Mouse (Mus musculus): ENCODE results near the gene Comp. TPM values are rescaled to one million over a fixed set of nuclear protein-coding genes. Genes with fewer than 3 reads are reported as not detected.
A peak's percentile ranks its signal among the peaks of the same experiment; 100 is the strongest.

Comp gene
- polyA plus RNA-seq, 1 experiment from 2014 or later = 4.6 TPM

- no peak overlapping the region for H3K9ac ChIP-seq (ENCODE audit: low read length)
- H3K9me3 ChIP-seq (ENCODE audit: control insufficient read depth, low read length) = 0 out of 2 replicates have a peak, but pooled peaks cover 2% of the 10 kb centered on the region
- peak overlapping the region; percentile 58 to 59 for H3K27ac ChIP-seq (replicated peaks in 1 of 2; ENCODE audit: control insufficient read depth in 1 of 2, insufficient read depth in 1 of 2, low read depth in 2 of 2, low read length in 2 of 2)
- H3K4me1 ChIP-seq (ENCODE audit: control insufficient read depth in 2 of 2, insufficient read depth in 2 of 2, low read length in 2 of 2) = peaks cover 15 to 29% of the 10 kb centered on the region in 2 experiments; a peak in 3 of 4 replicates
- peak; percentile 9; the same call in 1 of the 2 replicates for ATAC-seq (ENCODE audit: insufficient number of reproducible peaks, insufficient read depth, low FRiP score, low read depth)
- H3K4me3 ChIP-seq (ENCODE audit: control insufficient read depth in 1 of 2, insufficient read depth in 1 of 2, low read depth in 1 of 2, low read length in 2 of 2) = no peak overlapping the region
- no peak overlapping the region for H3K4me2 ChIP-seq (ENCODE audit: low read length)
- WGBS = 47% methylated on average over 6 of the region's 6 CpGs
- peaks cover 50% of the 10 kb centered on the region for H3K27me3 ChIP-seq (ENCODE audit: control insufficient read depth, insufficient read depth, low read length)
- no peaks in the 10 kb centered on the region for H3K36me3 ChIP-seq (ENCODE audit: control insufficient read depth, insufficient read depth, low read length)
These were observed 1.4 kb upstream of the Comp start for GRCm38 (mm10) chr8:70371951-70372350.

- Histone ChIP-seq H3K4me3 (ENCODE audit: control insufficient read depth in 1 of 2, insufficient read depth in 1 of 2, low read depth in 1 of 2, low read length in 2 of 2) (peak overlapping the region; percentile 20 to 32), H3K36me3 (ENCODE audit: control insufficient read depth, insufficient read depth, low read length) (no peaks in the 10 kb centered on the region), H3K27ac (replicated peaks in 1 of 2; ENCODE audit: control insufficient read depth in 1 of 2, insufficient read depth in 1 of 2, low read depth in 2 of 2, low read length in 2 of 2) (no peak overlapping the region), H3K9ac (ENCODE audit: low read length) (no peak overlapping the region), H3K4me2 (ENCODE audit: low read length) (peak overlapping the region; percentile 62), H3K9me3 (ENCODE audit: control insufficient read depth, low read length) (0 out of 2 replicates have a peak, but pooled peaks cover 2% of the 10 kb centered on the region), H3K27me3 (ENCODE audit: control insufficient read depth, insufficient read depth, low read length) (peaks cover 75% of the 10 kb centered on the region), H3K4me1 (ENCODE audit: control insufficient read depth in 2 of 2, insufficient read depth in 2 of 2, low read length in 2 of 2) (peaks cover 12 to 29% of the 10 kb centered on the region in 2 experiments; a peak in 3 of 4 replicates)
- ATAC-seq (ENCODE audit: insufficient number of reproducible peaks, insufficient read depth, low FRiP score, low read depth) = peak; percentile 55
- under 1% methylated on average over 48 of the region's 53 CpGs for WGBS
These were observed 1.1 kb downstream of the Comp start for GRCm38 (mm10) chr8:70374318-70374927.

GRCm38 (mm10) chr8:70375212-70375859 is 2.0 kb downstream of the Comp start:
- H3K36me3 ChIP-seq (ENCODE audit: control insufficient read depth, insufficient read depth, low read length) = no peaks in the 10 kb centered on the region
- H3K9me3 ChIP-seq (ENCODE audit: control insufficient read depth, low read length) = 0 out of 2 replicates have a peak, but pooled peaks cover 2% of the 10 kb centered on the region
- 7% methylated on average over 35 of the region's 35 CpGs for WGBS
- H3K4me3 ChIP-seq (ENCODE audit: control insufficient read depth in 1 of 2, insufficient read depth in 1 of 2, low read depth in 1 of 2, low read length in 2 of 2) = peak overlapping the region in 1 of 2 experiments; percentile 32; a peak in 2 of 4 replicates
- no peak for ATAC-seq (ENCODE audit: insufficient number of reproducible peaks, insufficient read depth, low FRiP score, low read depth)
- no peak overlapping the region for H3K9ac ChIP-seq (ENCODE audit: low read length)
- no peak overlapping the region for H3K27ac ChIP-seq (replicated peaks in 1 of 2; ENCODE audit: control insufficient read depth in 1 of 2, insufficient read depth in 1 of 2, low read depth in 2 of 2, low read length in 2 of 2)
- H3K27me3 ChIP-seq (ENCODE audit: control insufficient read depth, insufficient read depth, low read length) = peaks cover 78% of the 10 kb centered on the region
- peaks cover 12 to 29% of the 10 kb centered on the region in 2 experiments; a peak in 3 of 4 replicates for H3K4me1 ChIP-seq (ENCODE audit: control insufficient read depth in 2 of 2, insufficient read depth in 2 of 2, low read length in 2 of 2)
- H3K4me2 ChIP-seq (ENCODE audit: low read length) = peak overlapping the region; percentile 62

- Histone ChIP-seq H3K9ac (ENCODE audit: low read length) (no peak overlapping the region), H3K4me1 (ENCODE audit: control insufficient read depth in 2 of 2, insufficient read depth in 2 of 2, low read length in 2 of 2) (peaks cover 12 to 29% of the 10 kb centered on the region in 2 experiments; a peak in 3 of 4 replicates), H3K27ac (replicated peaks in 1 of 2; ENCODE audit: control insufficient read depth in 1 of 2, insufficient read depth in 1 of 2, low read depth in 2 of 2, low read length in 2 of 2) (no peak overlapping the region), H3K27me3 (ENCODE audit: control insufficient read depth, insufficient read depth, low read length) (peaks cover 82% of the 10 kb centered on the region), H3K9me3 (ENCODE audit: control insufficient read depth, low read length) (0 out of 2 replicates have a peak, but pooled peaks cover 2% of the 10 kb centered on the region), H3K4me3 (ENCODE audit: control insufficient read depth in 1 of 2, insufficient read depth in 1 of 2, low read depth in 1 of 2, low read length in 2 of 2) (no peak overlapping the region), H3K4me2 (ENCODE audit: low read length) (peak overlapping the region; percentile 9; the same call in 1 of the 2 replicates), H3K36me3 (ENCODE audit: control insufficient read depth, insufficient read depth, low read length) (no peaks in the 10 kb centered on the region)
- WGBS = 9% methylated on average over 37 of the region's 37 CpGs
- no peak for ATAC-seq (ENCODE audit: insufficient number of reproducible peaks, insufficient read depth, low FRiP score, low read depth)
These were observed 3.0 kb downstream of the Comp start for GRCm38 (mm10) chr8:70376275-70376741.

GRCm38 (mm10) chr8:70377049-70377448 is 3.7 kb downstream of the Comp start:
- 15% methylated on average over 15 of the region's 15 CpGs for WGBS
- 0 out of 2 replicates have a peak, but pooled peaks cover 2% of the 10 kb centered on the region for H3K9me3 ChIP-seq (ENCODE audit: control insufficient read depth, low read length)

GRCm38 (mm10) chr8:70380069-70380468 is 6.7 kb downstream of the Comp start:
- H3K4me3 ChIP-seq (ENCODE audit: control insufficient read depth in 1 of 2, insufficient read depth in 1 of 2, low read depth in 1 of 2, low read length in 2 of 2) = no peak overlapping the region
- no peaks in the 10 kb centered on the region for H3K9me3 ChIP-seq (ENCODE audit: control insufficient read depth, low read length)
- peaks cover 52% of the 10 kb centered on the region for H3K27me3 ChIP-seq (ENCODE audit: control insufficient read depth, insufficient read depth, low read length)
- peaks cover under 1 to 13% of the 10 kb centered on the region in 2 experiments; a peak in 3 of 4 replicates for H3K4me1 ChIP-seq (ENCODE audit: control insufficient read depth in 2 of 2, insufficient read depth in 2 of 2, low read length in 2 of 2)
- 69% methylated on average over 12 of the region's 12 CpGs for WGBS
- no peak for ATAC-seq (ENCODE audit: insufficient number of reproducible peaks, insufficient read depth, low FRiP score, low read depth)
- H3K27ac ChIP-seq (replicated peaks in 1 of 2; ENCODE audit: control insufficient read depth in 1 of 2, insufficient read depth in 1 of 2, low read depth in 2 of 2, low read length in 2 of 2) = no peak overlapping the region
- H3K36me3 ChIP-seq (ENCODE audit: control insufficient read depth, insufficient read depth, low read length) = peaks cover 3% of the 10 kb centered on the region; the same call in 1 of the 2 replicates
- H3K9ac ChIP-seq (ENCODE audit: low read length) = no peak overlapping the region
- no peak overlapping the region for H3K4me2 ChIP-seq (ENCODE audit: low read length)

More at GRCm38 (mm10) chr8:70377049-70377448, 3.7 kb downstream of the Comp start:
- Histone ChIP-seq H3K36me3 (ENCODE audit: control insufficient read depth, insufficient read depth, low read length) (no peaks in the 10 kb centered on the region), H3K27me3 (ENCODE audit: control insufficient read depth, insufficient read depth, low read length) (peaks cover 78% of the 10 kb centered on the region), H3K4me2 (ENCODE audit: low read length) (no peak overlapping the region), H3K4me3 (ENCODE audit: control insufficient read depth in 1 of 2, insufficient read depth in 1 of 2, low read depth in 1 of 2, low read length in 2 of 2) (no peak overlapping the region), H3K27ac (replicated peaks in 1 of 2; ENCODE audit: control insufficient read depth in 1 of 2, insufficient read depth in 1 of 2, low read depth in 2 of 2, low read length in 2 of 2) (no peak overlapping the region), H3K9ac (ENCODE audit: low read length) (no peak overlapping the region), H3K4me1 (ENCODE audit: control insufficient read depth in 2 of 2, insufficient read depth in 2 of 2, low read length in 2 of 2) (peaks cover 10 to 29% of the 10 kb centered on the region in 2 experiments; a peak in 3 of 4 replicates)
- no peak for ATAC-seq (ENCODE audit: insufficient number of reproducible peaks, insufficient read depth, low FRiP score, low read depth)

- Histone ChIP-seq H3K4me2 (ENCODE audit: low read length) (no peak overlapping the region), H3K9ac (ENCODE audit: low read length) (no peak overlapping the region), H3K36me3 (ENCODE audit: control insufficient read depth, insufficient read depth, low read length) (peaks cover 28% of the 10 kb centered on the region), H3K4me1 (ENCODE audit: control insufficient read depth in 2 of 2, insufficient read depth in 2 of 2, low read length in 2 of 2) (no peaks in the 10 kb centered on the region), H3K4me3 (ENCODE audit: control insufficient read depth in 1 of 2, insufficient read depth in 1 of 2, low read depth in 1 of 2, low read length in 2 of 2) (no peak overlapping the region), H3K9me3 (ENCODE audit: control insufficient read depth, low read length) (no peaks in the 10 kb centered on the region), H3K27ac (replicated peaks in 1 of 2; ENCODE audit: control insufficient read depth in 1 of 2, insufficient read depth in 1 of 2, low read depth in 2 of 2, low read length in 2 of 2) (no peak overlapping the region), H3K27me3 (ENCODE audit: control insufficient read depth, insufficient read depth, low read length) (peaks cover 19% of the 10 kb centered on the region; the same call in 1 of the 2 replicates)
- no peak for ATAC-seq (ENCODE audit: insufficient number of reproducible peaks, insufficient read depth, low FRiP score, low read depth)
- 28% methylated on average over 3 of the region's 3 CpGs for WGBS
These were observed 9.9 kb downstream of the Comp start for GRCm38 (mm10) chr8:70383287-70383686.

Measured in heart, embryonic 14.5 days (tissue).